Mouse (Mus musculus) heart, embryonic 16.5 days (tissue): ENCODE measurements around the gene Gm20388. TPM values are rescaled to one million over a fixed set of nuclear protein-coding genes. Genes with fewer than 3 reads are reported as not detected.

Experiments
- ATAC-seq: fragments of 200-750 bp; cut with Nextera tagmentation; replicated peaks from 2 replicates; pipeline ENCODE4 v1.8.0; 2017; ENCODE audit warnings: moderate number of reproducible peaks; ENCODE audit not compliant: insufficient read depth, low FRiP score; ENCODE audit errors: extremely low read depth
- H3K27ac ChIP-seq: fragments of 300-500 bp; sonication (generic); 2 replicates; pipeline ENCODE4 v1.5.1; 2014; ENCODE audit warnings: mild to moderate bottlenecking, low read length, control low read depth, moderate library complexity
- H3K27me3 ChIP-seq: fragments of 300-500 bp; sonication (generic); 2 replicates; pipeline ENCODE4 v1.6.1; 2014; ENCODE audit warnings: low read length, mixed read lengths; ENCODE audit not compliant: control insufficient read depth, insufficient read depth
- H3K36me3 ChIP-seq: fragments of 300-500 bp; sonication (generic); 2 replicates; pipeline ENCODE4 v1.6.1; 2014; ENCODE audit not compliant: control insufficient read depth, insufficient read depth
- H3K4me1 ChIP-seq: fragments of 300-500 bp; sonication (generic); 2 replicates; pipeline ENCODE4 v1.6.1; 2014; ENCODE audit warnings: low read length, mixed read lengths; ENCODE audit not compliant: control insufficient read depth, insufficient read depth
- H3K4me2 ChIP-seq: fragments of 300-500 bp; sonication (generic); 2 replicates; pipeline ENCODE4 v1.6.1; 2014; ENCODE audit warnings: low read depth, mild to moderate bottlenecking, control low read depth, low read length
- H3K4me3 ChIP-seq: fragments of 300-500 bp; sonication (generic); 2 replicates; pipeline ENCODE4 v1.5.1; 2014; ENCODE audit warnings: mild to moderate bottlenecking, control low read depth, low read length
- H3K9ac ChIP-seq: fragments of 300-500 bp; sonication (generic); 2 replicates; pipeline ENCODE4 v1.6.1; 2014; ENCODE audit warnings: low read length, control low read depth
- H3K9me3 ChIP-seq: fragments of 300-500 bp; sonication (generic); replicated peaks from 2 replicates; pipeline ENCODE4 v1.6.1; 2016; ENCODE audit warnings: low read length; ENCODE audit not compliant: control insufficient read depth
- WGBS: fragments of 180-500 bp; shearing (Covaris S2); extraction: QIAGEN DNeasy Blood & Tissue Kit; methylation state at CpG from one replicate; pipeline ENCODE4 v1.1.7; 2014; 5-methylcytosine and 5-hydroxymethylcytosine counted together
- polyA plus RNA-seq: library from polyadenylated mRNA; unstranded; fragments of >200 nt; fragmentation: Nextera tagmentation; extraction: Ambion mirVana; gene quantifications from 2 replicates; pipeline ENCODE4 v1.2.1, GENCODE M21; 2015

Gm20388 gene
- polyA plus RNA-seq, 1 experiment from 2014 or later: 4.5 TPM

GRCm38 (mm10) chr8:120563851-120564837 lies 653.5 kb downstream of the Gm20388 start:
- peak overlapping the region; percentile 44 for H3K4me2 ChIP-seq
- no peaks in the 10 kb centered on the region for H3K9me3 ChIP-seq
- H3K9ac ChIP-seq: peak overlapping the region; percentile 39
- peaks cover 59% of the 10 kb centered on the region for H3K4me1 ChIP-seq
- no peaks in the 10 kb centered on the region for H3K27me3 ChIP-seq
- 8% methylated on average over 20 of the region's 20 CpGs for WGBS
- H3K36me3 ChIP-seq: peaks cover 25% of the 10 kb centered on the region
- no peak overlapping the region for H3K4me3 ChIP-seq
- ATAC-seq: peak; percentile 68
- peak overlapping the region; percentile 92 for H3K27ac ChIP-seq

GRCm38 (mm10) chr8:120565151-120565711 lies 654.6 kb downstream of the Gm20388 start:
- no peak overlapping the region for H3K4me3 ChIP-seq
- no peak overlapping the region for H3K4me2 ChIP-seq
- H3K36me3 ChIP-seq: peaks cover 30% of the 10 kb centered on the region
- H3K9ac ChIP-seq: peak overlapping the region; percentile 14; the same call in 1 of the 2 replicates
- WGBS: 38% methylated on average over 7 of the region's 7 CpGs
- H3K27me3 ChIP-seq: no peaks in the 10 kb centered on the region
- no peak for ATAC-seq
- peak overlapping the region; percentile 37; the same call in 1 of the 2 replicates for H3K27ac ChIP-seq
- H3K9me3 ChIP-seq: no peaks in the 10 kb centered on the region
- H3K4me1 ChIP-seq: peaks cover 52% of the 10 kb centered on the region

GRCm38 (mm10) chr8:120566681-120567080 lies 656.0 kb downstream of the Gm20388 start:
- no peak for ATAC-seq
- Histone ChIP-seq H3K4me2 (no peak overlapping the region), H3K36me3 (peaks cover 41% of the 10 kb centered on the region), H3K4me1 (peaks cover 42% of the 10 kb centered on the region), H3K27ac (no peak overlapping the region), H3K4me3 (no peak overlapping the region), H3K9me3 (no peaks in the 10 kb centered on the region), H3K9ac (no peak overlapping the region), H3K27me3 (no peaks in the 10 kb centered on the region)
- WGBS: 80% methylated on average over 8 of the region's 8 CpGs

GRCm38 (mm10) chr8:120567731-120568130 lies 657.1 kb downstream of the Gm20388 start:
- H3K9ac ChIP-seq: no peak overlapping the region
- peaks cover 47% of the 10 kb centered on the region for H3K36me3 ChIP-seq
- no peaks in the 10 kb centered on the region for H3K9me3 ChIP-seq
- H3K4me3 ChIP-seq: no peak overlapping the region
- WGBS: 95% methylated on average over 17 of the region's 17 CpGs
- H3K4me2 ChIP-seq: no peak overlapping the region
- no peaks in the 10 kb centered on the region for H3K27me3 ChIP-seq
- no peak overlapping the region for H3K27ac ChIP-seq
- ATAC-seq: no peak
- H3K4me1 ChIP-seq: peaks cover 31% of the 10 kb centered on the region

GRCm38 (mm10) chr8:120568164-120568798 lies 657.6 kb downstream of the Gm20388 start:
- H3K9ac ChIP-seq: no peak overlapping the region
- H3K4me2 ChIP-seq: no peak overlapping the region
- H3K36me3 ChIP-seq: peaks cover 52% of the 10 kb centered on the region
- 95% methylated on average over 37 of the region's 37 CpGs for WGBS
- no peak overlapping the region for H3K27ac ChIP-seq
- H3K4me3 ChIP-seq: no peak overlapping the region
- H3K4me1 ChIP-seq: peaks cover 26% of the 10 kb centered on the region
- ATAC-seq: no peak
- no peaks in the 10 kb centered on the region for H3K27me3 ChIP-seq
- no peaks in the 10 kb centered on the region for H3K9me3 ChIP-seq

GRCm38 (mm10) chr8:120569123-120569522 lies 658.5 kb downstream of the Gm20388 start:
- peaks cover 61% of the 10 kb centered on the region for H3K36me3 ChIP-seq
- 91% methylated on average over 17 of the region's 17 CpGs for WGBS
- H3K27ac ChIP-seq: no peak overlapping the region
- H3K9me3 ChIP-seq: no peaks in the 10 kb centered on the region
- H3K27me3 ChIP-seq: no peaks in the 10 kb centered on the region
- no peak overlapping the region for H3K9ac ChIP-seq
- no peak overlapping the region for H3K4me2 ChIP-seq
- no peak overlapping the region for H3K4me3 ChIP-seq
- H3K4me1 ChIP-seq: peaks cover 18% of the 10 kb centered on the region
- ATAC-seq: no peak

- WGBS: 47% methylated on average over 13 of the region's 13 CpGs
- H3K4me3 ChIP-seq: no peak overlapping the region
- no peaks in the 10 kb centered on the region for H3K9me3 ChIP-seq
- peaks cover 8% of the 10 kb centered on the region for H3K4me1 ChIP-seq
- no peak overlapping the region for H3K4me2 ChIP-seq
- ATAC-seq: no peak; the same call in 1 of the 2 replicates
- no peak overlapping the region for H3K27ac ChIP-seq
- H3K36me3 ChIP-seq: peaks cover 71% of the 10 kb centered on the region
- no peaks in the 10 kb centered on the region for H3K27me3 ChIP-seq
- H3K9ac ChIP-seq: no peak overlapping the region
These were observed 659.5 kb downstream of the Gm20388 start for GRCm38 (mm10) chr8:120569939-120570715.

- Histone ChIP-seq H3K4me3 (no peak overlapping the region), H3K4me2 (no peak overlapping the region), H3K36me3 (peaks cover 84% of the 10 kb centered on the region), H3K27ac (no peak overlapping the region), H3K9ac (no peak overlapping the region), H3K4me1 (peaks cover 6% of the 10 kb centered on the region), H3K9me3 (no peaks in the 10 kb centered on the region), H3K27me3 (no peaks in the 10 kb centered on the region)
- ATAC-seq: no peak
- WGBS: 78% methylated on average over 8 of the region's 8 CpGs
These were observed 660.9 kb downstream of the Gm20388 start for GRCm38 (mm10) chr8:120571561-120571960.
